Comparison of ENCODE assay signal across 12 mouse cellular contexts in the genomic region with DNA sequence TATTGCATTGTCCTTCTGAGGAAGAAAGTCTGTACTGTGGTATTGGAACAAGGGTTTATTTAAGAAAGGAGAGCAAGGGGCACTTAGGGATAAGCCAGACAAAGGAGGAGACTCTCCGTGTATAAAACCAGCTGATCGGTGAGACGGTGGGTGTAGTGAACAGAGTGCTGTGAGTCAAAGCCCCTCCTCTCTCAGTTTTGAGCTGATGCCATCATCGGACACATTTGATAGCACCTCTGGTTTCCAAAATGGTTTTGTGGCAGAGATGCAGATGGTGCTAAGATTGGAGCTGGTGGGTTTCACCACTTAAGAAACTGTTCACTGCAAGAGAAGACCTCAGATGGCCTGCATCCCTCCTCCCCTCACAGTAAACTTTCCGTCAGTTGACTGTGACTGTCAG. TPM values are rescaled to one million over a fixed set of nuclear protein-coding genes. Genes with fewer than 3 reads are reported as not detected.
DNase-seq lines count a peak whose midpoint lies in the region; ATAC-seq and TF ChIP-seq lines count a peak whose summit lies in the region.
"Had no signal": no experiment of that assay in that cellular context is flagged by ENCODE, and none has a peak within 500 bp of the region (broad histone marks: within the 10 kb centered on the region; RNA-seq: fewer than 3 reads in every experiment).

No protein-coding gene starts in this region.

- peaks cover 55% of the 10 kb centered on the region for H3K27me3 ChIP-seq in forebrain, embryonic 13.5 days
- H3K27me3 ChIP-seq in forebrain, embryonic 12.5 days = peaks cover 51% of the 10 kb centered on the region
- H3K27me3 ChIP-seq in lung, embryonic 16.5 days (ENCODE audit: control insufficient read depth, insufficient read depth, low read depth, low read length) = peaks cover 23% of the 10 kb centered on the region
- H3K27me3 ChIP-seq in hindbrain, postnatal 0 days (ENCODE audit: insufficient read depth, low read length) = no peaks in the 10 kb centered on the region
- H3K27me3 ChIP-seq in stomach, embryonic 15.5 days (replicated peaks) = peaks cover 11% of the 10 kb centered on the region

- no peak for ATAC-seq in forebrain, embryonic 13.5 days
- no peak for ATAC-seq in forebrain, embryonic 12.5 days (ENCODE audit: low FRiP score)
- no peak for ATAC-seq in lung, embryonic 16.5 days (ENCODE audit: low read depth)
- ATAC-seq in hindbrain, postnatal 0 days = no peak
- no peak for ATAC-seq in stomach, embryonic 15.5 days (ENCODE audit: insufficient read depth, low FRiP score, low read depth)

- H3K27ac ChIP-seq in forebrain, embryonic 13.5 days = no peak overlapping the region
- H3K27ac ChIP-seq in forebrain, embryonic 12.5 days = no peak overlapping the region
- H3K27ac ChIP-seq in lung, embryonic 16.5 days (ENCODE audit: low read length) = peak overlapping the region; percentile 58
- no peak overlapping the region for H3K27ac ChIP-seq in hindbrain, postnatal 0 days
- H3K27ac ChIP-seq in stomach, embryonic 15.5 days = peak overlapping the region; percentile 87; the same call in 1 of the 2 replicates

- no peak overlapping the region for H3K9ac ChIP-seq in forebrain, embryonic 13.5 days
- no peak overlapping the region for H3K9ac ChIP-seq in forebrain, embryonic 12.5 days
- peak overlapping the region; percentile 37; the same call in 1 of the 2 replicates for H3K9ac ChIP-seq in lung, embryonic 16.5 days (ENCODE audit: low read length)
- H3K9ac ChIP-seq in hindbrain, postnatal 0 days (replicated peaks; ENCODE audit: low read length) = no peak overlapping the region
- H3K9ac ChIP-seq in stomach, embryonic 15.5 days = no peak overlapping the region

- peak overlapping the region; percentile 90 for H3K4me2 ChIP-seq in forebrain, embryonic 13.5 days
- no peak overlapping the region for H3K4me2 ChIP-seq in forebrain, embryonic 12.5 days
- peak overlapping the region; percentile 67 for H3K4me2 ChIP-seq in lung, embryonic 16.5 days (ENCODE audit: low read depth, low read length)
- peak overlapping the region; percentile 84 for H3K4me2 ChIP-seq in hindbrain, postnatal 0 days (ENCODE audit: low read depth, low read length)
- peak overlapping the region; percentile 82 for H3K4me2 ChIP-seq in stomach, embryonic 15.5 days

- no peak for TF ChIP-seq CTCF in hindbrain, postnatal 0 days (IDR thresholded peaks at IDR 0.05; ENCODE audit: low read depth)

- H3K4me1 ChIP-seq in forebrain, embryonic 13.5 days = peaks cover 19% of the 10 kb centered on the region
- H3K4me1 ChIP-seq in forebrain, embryonic 12.5 days = peaks cover 23% of the 10 kb centered on the region
- H3K4me1 ChIP-seq in lung, embryonic 16.5 days (replicated peaks; ENCODE audit: control insufficient read depth, insufficient read depth, low read length) = peaks cover 4% of the 10 kb centered on the region
- H3K4me1 ChIP-seq in hindbrain, postnatal 0 days (ENCODE audit: insufficient read depth, low read length) = peaks cover 17% of the 10 kb centered on the region
- H3K4me1 ChIP-seq in stomach, embryonic 15.5 days = peaks cover 22% of the 10 kb centered on the region

- WGBS in forebrain, embryonic 13.5 days = 50% methylated on average over 5 of the region's 5 CpGs
- 55% methylated on average over 5 of the region's 5 CpGs for WGBS in forebrain, embryonic 12.5 days
- WGBS in lung, embryonic 16.5 days = 39% methylated on average over 5 of the region's 5 CpGs
- WGBS in hindbrain, postnatal 0 days = 56% methylated on average over 5 of the region's 5 CpGs
- 45% methylated on average over 5 of the region's 5 CpGs for WGBS in stomach, embryonic 15.5 days

- H3K4me3 ChIP-seq in forebrain, embryonic 13.5 days = no peak overlapping the region
- no peak overlapping the region for H3K4me3 ChIP-seq in forebrain, embryonic 12.5 days (replicated peaks)
- peak overlapping the region; percentile 60 for H3K4me3 ChIP-seq in lung, embryonic 16.5 days (ENCODE audit: low read length)
- H3K4me3 ChIP-seq in hindbrain, postnatal 0 days (ENCODE audit: low read length) = peak overlapping the region; percentile 65
- H3K4me3 ChIP-seq in stomach, embryonic 15.5 days (replicated peaks) = peak overlapping the region; percentile 64

- DNase-seq in lung, postnatal 36 days = no peak
- DNase-seq in hindbrain, postnatal 0 days (ENCODE audit: low spot score) = no peak
- no peak for DNase-seq in right cerebral cortex, postnatal 4 days
- DNase-seq in kidney, postnatal 14 days = no peak
- DNase-seq: B cell, adult 2 months; embryo, embryonic 11 days; heart, postnatal 36 days; lung, postnatal 4 days had no signal

- H3K36me3 ChIP-seq in forebrain, embryonic 13.5 days (ENCODE audit: poor library complexity, severe bottlenecking) = no peaks in the 10 kb centered on the region
- no peaks in the 10 kb centered on the region for H3K36me3 ChIP-seq in forebrain, embryonic 12.5 days (replicated peaks)
- H3K36me3 ChIP-seq in lung, embryonic 16.5 days (ENCODE audit: control insufficient read depth, insufficient read depth, low read length) = no peaks in the 10 kb centered on the region
- no peaks in the 10 kb centered on the region for H3K36me3 ChIP-seq in hindbrain, postnatal 0 days (ENCODE audit: insufficient read depth, low read length)
- H3K36me3 ChIP-seq in stomach, embryonic 15.5 days = no peaks in the 10 kb centered on the region

- no peaks in the 10 kb centered on the region for H3K9me3 ChIP-seq in forebrain, embryonic 13.5 days (replicated peaks)
- no peaks in the 10 kb centered on the region for H3K9me3 ChIP-seq in forebrain, embryonic 12.5 days
- no peaks in the 10 kb centered on the region for H3K9me3 ChIP-seq in lung, embryonic 16.5 days (ENCODE audit: control insufficient read depth, low read length)
- no peaks in the 10 kb centered on the region for H3K9me3 ChIP-seq in hindbrain, postnatal 0 days (ENCODE audit: low read length)
- no peaks in the 10 kb centered on the region for H3K9me3 ChIP-seq in stomach, embryonic 15.5 days

RNA-seq across cellular contexts. Expression of a gene that starts 2.6 kb away (rescaled TPM):
- polyA plus RNA-seq in forebrain, embryonic 13.5 days (2015; fragmentation: Nextera tagmentation; extraction: Ambion mirVana) = 4.1 and 5.2 TPM in 2 replicates
- 6.2 and 6.5 TPM in 2 replicates for polyA plus RNA-seq in forebrain, embryonic 12.5 days (2016; fragmentation: Nextera tagmentation; extraction: Ambion mirVana)
- polyA plus RNA-seq in lung, embryonic 16.5 days (2015; fragmentation: Nextera tagmentation; extraction: Ambion mirVana) = 55.9 and 59.0 TPM in 2 replicates
- 59.6 and 75.5 TPM in 2 replicates for total RNA-seq in hindbrain, postnatal 0 days (2014; rRNA removed)
- 38.2 and 39.3 TPM in 2 replicates for polyA plus RNA-seq in hindbrain, postnatal 0 days (2015; fragmentation: Nextera tagmentation; extraction: Ambion mirVana)
- polyA plus RNA-seq in stomach, embryonic 15.5 days (2015; fragmentation: Nextera tagmentation; extraction: Ambion mirVana) = 58.1 and 69.1 TPM in 2 replicates

Comparison
In these comparisons a context has a peak if more than half of its experiments do, and no peak if none do; other contexts are left out.
1. H3K27ac ChIP-seq: peak in lung, embryonic 16.5 days (single experiment) and stomach, embryonic 15.5 days (single experiment); none in forebrain, embryonic 13.5 days (single experiment), forebrain, embryonic 12.5 days (single experiment) and hindbrain, postnatal 0 days (single experiment).
2. H3K4me3 ChIP-seq: peak in lung, embryonic 16.5 days (single experiment), hindbrain, postnatal 0 days (single experiment) and stomach, embryonic 15.5 days (single experiment); none in forebrain, embryonic 13.5 days (single experiment) and forebrain, embryonic 12.5 days (single experiment).